Mouse (Mus musculus): ENCODE measurements around the gene Asb8.

Asb8 gene

GRCm38 (mm10) chr15:98116287-98116686 is 49.1 kb downstream of the Asb8 start:
- WGBS: 88% methylated on average over 5 of the region's 5 CpGs

DNA sequence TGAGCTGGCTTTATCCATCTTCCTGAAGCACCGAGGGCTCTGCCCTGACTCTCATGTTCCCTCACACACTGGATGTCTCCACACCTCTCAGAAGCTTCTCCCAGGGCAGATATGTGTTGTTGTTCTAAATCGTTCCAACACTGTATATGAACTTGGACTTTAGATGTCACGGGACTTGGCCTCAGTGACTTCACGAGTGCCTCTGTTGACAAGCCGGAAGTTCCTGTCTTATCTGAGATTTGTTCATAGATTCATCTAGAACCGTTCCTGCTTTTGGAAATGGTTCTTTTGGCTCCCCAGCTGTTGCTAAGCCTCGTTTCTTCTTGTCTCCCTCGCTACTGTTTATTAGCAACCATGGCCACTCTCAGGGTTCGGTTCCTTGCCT is 49.7 kb downstream of the Asb8 start:
- WGBS: 78% methylated on average over 9 of the region's 9 CpGs

DNA sequence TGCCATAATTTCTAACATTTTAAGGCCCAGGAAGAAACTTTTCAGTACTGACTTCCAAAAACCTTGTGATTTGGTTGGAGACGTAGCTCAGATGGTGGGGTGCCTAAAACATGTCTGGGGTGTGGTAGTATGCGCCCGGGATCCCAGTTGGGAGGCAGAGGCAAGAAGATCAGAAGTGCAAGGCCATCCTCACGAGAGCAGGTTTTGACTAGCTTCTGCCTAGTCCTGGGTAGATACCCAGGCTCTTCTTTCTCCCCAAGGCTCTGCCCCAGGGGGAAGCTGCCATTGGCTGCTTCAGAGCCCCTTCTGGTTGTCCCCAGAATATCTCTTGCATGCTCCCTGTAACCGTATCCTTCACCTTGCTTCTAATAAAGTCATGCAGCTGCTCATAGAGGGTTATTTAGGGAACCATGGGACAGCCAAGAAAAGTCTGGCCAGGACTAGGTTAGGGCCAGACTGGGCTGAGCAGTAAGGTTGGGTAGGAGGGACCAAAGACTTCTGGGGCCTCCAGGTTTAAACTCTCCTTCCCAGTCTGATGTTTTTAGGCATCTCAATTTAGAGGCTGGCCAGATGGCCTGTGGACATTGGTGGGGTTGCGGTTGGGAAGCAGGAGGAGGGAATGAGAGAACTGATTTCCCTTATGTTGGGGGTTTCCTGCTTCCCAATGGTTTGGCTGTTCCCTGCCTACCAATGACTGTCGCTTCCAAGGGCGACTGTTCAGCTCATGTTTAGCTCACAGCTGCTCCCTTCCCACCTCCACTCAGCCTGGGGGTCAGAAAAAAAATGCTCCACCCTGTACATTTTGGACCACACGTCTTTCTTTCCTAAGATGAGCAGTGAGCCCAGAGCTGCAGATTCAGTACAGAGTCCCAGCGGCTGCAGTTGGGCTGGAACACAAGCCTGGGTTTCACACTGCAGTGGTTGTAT is 50.3 kb downstream of the Asb8 start:
- 72% methylated on average over 10 of the region's 10 CpGs for WGBS

- WGBS: 79% methylated on average over 10 of the region's 10 CpGs
Observed at GRCm38 (mm10) chr15:98114098-98114851, 51.1 kb downstream of the Asb8 start.

- WGBS: 71% methylated on average over 5 of the region's 5 CpGs
Observed at GRCm38 (mm10) chr15:98111791-98112190, 53.6 kb downstream of the Asb8 start.

GRCm38 (mm10) chr15:98108297-98109152 is 56.9 kb downstream of the Asb8 start:
- WGBS: 1% methylated on average over 36 of the region's 37 CpGs

DNA sequence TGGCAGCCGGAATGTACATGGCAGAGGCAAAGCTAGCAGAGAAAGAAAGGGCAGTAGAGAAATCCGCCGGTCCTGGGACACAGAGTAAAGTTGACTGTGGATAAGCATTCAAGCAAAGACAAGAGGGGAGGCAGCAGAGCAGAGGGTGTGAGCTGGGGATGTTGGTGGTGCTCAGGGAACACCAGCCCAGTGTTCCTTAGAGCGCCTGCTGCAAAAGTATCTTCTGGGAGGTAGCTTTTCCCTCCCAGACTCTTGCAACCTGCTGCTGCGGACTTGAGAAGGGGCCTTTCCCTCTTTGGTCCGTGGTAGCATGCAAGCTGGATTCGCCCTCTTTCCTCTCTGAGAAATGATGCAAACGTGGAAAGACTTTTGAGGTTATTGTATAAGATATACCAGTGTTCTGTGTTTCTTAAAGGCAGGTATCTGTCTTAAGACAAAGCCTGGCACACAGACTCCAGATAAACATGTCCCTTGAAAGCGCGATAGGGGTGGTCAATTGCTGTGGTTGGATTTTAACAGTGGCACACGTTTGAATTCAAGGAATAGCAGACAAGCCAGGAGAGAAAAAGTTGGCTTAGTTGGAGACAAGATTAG is 57.6 kb downstream of the Asb8 start:
- WGBS: 24% methylated on average over 11 of the region's 11 CpGs

DNA sequence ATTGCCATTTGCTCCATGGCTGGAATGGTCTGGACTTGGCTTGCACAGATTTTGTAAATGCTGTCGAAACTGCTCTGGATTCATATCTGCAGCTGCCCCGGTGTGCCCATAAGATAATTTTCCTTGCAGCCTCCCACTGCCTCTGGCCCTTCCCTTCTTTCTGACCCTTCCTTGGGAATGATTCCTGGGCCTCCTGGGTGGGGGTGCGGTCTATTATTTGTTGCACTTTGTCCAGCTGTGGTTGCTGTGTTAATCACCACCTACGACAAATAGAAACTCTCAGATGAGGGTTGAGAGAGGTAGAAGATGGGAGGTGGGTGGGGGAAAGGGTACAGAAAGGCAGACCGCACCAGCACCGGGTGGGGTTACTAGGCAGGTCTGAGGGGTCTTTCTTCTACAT is 58.2 kb downstream of the Asb8 start:
- 88% methylated on average over 6 of the region's 6 CpGs for WGBS

DNA sequence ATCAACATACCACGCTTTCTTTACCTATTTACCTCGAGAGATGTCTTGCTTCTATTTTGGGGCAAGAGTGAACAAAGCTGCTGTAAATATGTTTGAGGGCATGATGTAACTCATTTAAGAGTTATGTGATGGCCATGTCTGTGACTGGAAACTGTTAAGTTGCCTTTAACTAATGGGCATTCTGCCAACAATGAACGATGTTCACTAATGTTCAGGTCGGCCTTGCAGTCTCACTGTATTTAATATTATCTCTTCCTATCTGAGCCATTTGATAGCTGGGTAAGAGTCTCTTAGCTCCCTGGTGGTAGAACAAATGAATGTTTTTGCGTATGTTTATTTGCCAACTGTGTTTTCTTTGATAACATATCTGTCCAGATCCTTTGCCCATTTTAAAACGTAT is 58.9 kb downstream of the Asb8 start:
- 79% methylated on average over 6 of the region's 6 CpGs for WGBS

GRCm38 (mm10) chr15:98102401-98102800 is 63.0 kb downstream of the Asb8 start:
- 59% methylated on average over 6 of the region's 6 CpGs for WGBS

DNA sequence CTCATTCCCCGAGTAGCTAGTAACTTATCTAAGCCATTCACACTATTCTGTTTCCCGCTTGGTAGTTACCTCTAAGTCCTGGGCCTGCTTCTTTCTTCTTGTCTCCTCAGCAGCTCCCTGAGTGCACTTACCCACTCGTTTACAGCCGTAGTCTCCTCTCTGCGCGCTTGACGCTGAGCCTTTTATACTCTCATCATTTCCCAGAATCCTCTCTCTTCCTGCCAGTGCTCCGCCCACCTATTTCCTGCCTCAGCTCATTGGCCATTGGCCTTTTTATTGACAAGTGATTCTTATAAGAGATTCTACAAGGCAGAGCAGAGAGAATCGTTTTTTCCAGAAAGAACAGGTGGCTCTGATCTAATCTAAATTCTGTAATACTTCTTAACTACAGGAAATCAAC is 66.9 kb downstream of the Asb8 start:
- 85% methylated on average over 9 of the region's 9 CpGs for WGBS

GRCm38 (mm10) chr15:98096957-98097356 is 68.5 kb downstream of the Asb8 start:
- WGBS: 53% methylated on average over 3 of the region's 3 CpGs

DNA sequence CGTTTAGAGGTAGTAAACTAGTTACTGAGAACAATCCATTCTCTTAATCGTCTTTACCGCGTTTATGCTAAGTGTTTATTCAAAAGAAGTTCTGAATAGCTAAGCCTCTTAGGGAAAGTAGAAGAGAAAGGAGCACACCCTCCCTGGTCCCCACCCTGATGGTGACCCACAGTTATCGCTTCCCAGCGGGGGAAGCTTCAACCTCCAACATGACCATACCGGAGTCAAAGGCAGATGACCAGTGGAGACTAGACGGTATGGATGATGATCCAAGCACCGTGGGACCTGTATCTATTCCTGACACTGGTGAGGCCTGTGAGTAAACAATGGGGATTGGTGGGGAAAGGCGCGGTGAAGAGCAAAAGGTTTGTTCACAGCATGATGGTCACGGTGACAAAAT is 70.5 kb downstream of the Asb8 start:
- 89% methylated on average over 12 of the region's 12 CpGs for WGBS

- WGBS: under 1% methylated on average over 58 of the region's 58 CpGs
Observed at GRCm38 (mm10) chr15:98093121-98094011, 72.1 kb downstream of the Asb8 start, which contains the start of gene Senp1. Gene Senp1 (minus strand): TSS chr15:98093744.

GRCm38 (mm10) chr15:98092372-98093120 is 72.9 kb downstream of the Asb8 start, which contains the start of gene Pfkm:
Gene Pfkm (plus strand): TSS chr15:98092589.
- WGBS: under 1% methylated on average over 30 of the region's 30 CpGs

GRCm38 (mm10) chr15:98091841-98092240 is 73.6 kb downstream of the Asb8 start:
- 32% methylated on average over 4 of the region's 4 CpGs for WGBS

- 72% methylated on average over 9 of the region's 9 CpGs for WGBS
Observed at GRCm38 (mm10) chr15:98089421-98090183, 75.8 kb downstream of the Asb8 start.

DNA sequence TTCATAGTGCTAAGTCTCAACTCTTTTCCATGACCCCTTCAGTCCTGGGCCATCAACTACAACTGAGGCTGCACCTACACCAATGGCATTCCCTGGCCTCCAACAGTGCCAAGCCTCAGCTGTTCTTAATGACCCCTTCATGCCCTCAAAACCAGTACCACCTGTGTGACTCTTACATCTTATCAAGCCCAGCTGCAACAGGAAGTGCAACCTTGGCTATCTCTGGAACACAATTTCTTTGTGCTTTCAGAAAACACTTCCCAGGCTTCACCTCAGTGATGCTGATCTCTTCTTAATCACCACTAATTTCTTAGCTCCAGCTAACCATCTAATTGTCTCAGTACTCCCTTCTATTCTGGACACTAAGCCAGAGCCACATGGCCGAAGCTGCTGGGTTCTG is 76.5 kb downstream of the Asb8 start:
- WGBS: 71% methylated on average over 1 of the region's 1 CpGs

Measured in cerebral cortex, adult 2 months (tissue).